Mouse (Mus musculus): ENCODE data around the gene Chd1l.

Gene Chd1l

DNA sequence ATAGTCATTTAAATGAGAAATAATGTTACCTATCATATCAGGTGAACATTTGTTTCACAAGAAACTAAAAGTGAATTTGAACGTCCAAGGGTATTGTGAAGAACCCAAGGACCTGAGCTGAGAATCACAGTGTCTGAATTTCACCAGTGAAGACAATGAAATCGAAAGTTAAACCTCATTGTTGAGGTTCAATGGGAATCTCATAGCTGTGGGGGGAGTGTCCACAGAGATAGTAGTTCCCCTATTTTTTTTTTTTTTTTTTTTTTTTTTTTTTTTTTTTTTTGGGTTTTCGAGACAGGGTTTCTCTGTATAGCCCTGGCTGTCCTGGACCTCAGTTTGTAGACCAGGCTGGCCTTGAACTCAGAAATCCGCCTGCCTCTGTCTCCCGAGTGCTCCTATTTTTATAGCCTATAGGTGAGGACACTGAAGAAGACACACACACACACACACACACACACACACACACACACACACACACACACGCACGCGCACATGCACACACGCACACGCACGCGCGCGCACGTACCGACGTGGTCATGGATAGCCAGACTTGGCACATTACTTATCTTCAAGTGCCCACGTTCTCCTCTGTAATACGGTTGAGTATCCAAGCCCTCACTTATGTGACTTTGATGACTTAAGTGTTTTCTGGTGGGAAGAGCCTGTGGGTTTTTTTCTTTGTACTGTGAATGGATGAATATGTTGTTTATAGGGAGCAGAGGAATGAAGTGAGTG lies 7.3 kb upstream of the Chd1l start:
- no peak for DNase-seq (ENCODE audit: low spot score in 2 of 2)

DNA sequence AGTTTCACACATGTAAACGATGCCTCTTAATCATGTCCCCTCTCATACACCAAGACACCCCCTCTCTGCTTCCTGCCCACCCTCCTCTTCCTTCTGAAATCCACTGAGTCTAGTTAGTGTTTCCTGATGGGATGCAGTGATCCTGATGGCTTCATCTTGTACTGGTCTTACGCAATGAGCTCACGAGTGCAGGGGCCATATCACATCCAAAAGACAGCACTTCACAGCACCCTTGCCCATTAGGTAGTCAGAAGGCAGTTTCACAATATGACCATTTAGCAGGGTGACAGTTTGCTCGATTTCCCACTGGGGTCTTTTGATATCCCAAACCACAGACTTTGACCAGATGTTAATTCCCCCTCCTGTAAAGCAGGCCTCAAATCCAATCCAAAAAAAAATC lies 5.9 kb upstream of the Chd1l start:
- no peak for DNase-seq (ENCODE audit: low spot score in 2 of 2)

DNA sequence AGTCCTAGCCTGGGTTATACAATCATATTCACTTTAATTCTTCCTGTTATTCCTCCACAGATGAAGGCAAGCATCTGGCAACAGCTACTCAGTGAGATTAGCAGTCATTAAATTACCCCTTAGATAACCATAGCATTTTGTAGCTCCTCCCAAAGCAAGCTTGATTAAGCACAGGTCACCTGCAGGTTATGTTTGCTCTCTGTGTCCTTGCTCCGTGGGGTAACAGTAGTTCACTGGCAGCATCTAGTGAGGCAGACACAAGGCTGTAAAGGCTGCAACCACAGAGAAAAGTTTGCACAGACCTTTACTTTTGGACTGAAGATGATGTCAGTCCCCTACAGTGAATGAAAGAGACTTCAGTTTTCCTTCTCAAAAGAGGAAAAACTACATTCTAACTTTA lies 5.2 kb upstream of the Chd1l start:
- DNase-seq (ENCODE audit: low spot score in 2 of 2): no peak

DNA sequence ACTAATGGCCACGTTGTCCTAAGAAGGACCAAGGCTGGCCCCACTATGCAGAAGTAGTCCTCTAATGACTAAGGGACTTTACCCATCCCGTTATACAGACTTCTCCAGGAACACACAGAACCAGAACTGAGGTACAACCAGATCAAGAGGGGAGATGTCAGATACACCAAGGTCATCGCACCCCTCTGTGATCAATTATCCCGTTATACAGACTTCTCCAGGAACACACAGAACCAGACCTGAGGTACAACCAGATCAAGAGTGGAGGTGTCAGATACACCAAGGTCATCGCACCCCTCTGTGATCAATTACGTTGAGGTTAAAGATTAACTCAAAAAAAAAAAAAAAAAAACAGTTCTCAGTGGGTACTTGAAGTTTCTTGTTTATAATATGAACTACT lies 1.0 kb upstream of the Chd1l start:
- no peak for DNase-seq (ENCODE audit: low spot score in 2 of 2)

DNA sequence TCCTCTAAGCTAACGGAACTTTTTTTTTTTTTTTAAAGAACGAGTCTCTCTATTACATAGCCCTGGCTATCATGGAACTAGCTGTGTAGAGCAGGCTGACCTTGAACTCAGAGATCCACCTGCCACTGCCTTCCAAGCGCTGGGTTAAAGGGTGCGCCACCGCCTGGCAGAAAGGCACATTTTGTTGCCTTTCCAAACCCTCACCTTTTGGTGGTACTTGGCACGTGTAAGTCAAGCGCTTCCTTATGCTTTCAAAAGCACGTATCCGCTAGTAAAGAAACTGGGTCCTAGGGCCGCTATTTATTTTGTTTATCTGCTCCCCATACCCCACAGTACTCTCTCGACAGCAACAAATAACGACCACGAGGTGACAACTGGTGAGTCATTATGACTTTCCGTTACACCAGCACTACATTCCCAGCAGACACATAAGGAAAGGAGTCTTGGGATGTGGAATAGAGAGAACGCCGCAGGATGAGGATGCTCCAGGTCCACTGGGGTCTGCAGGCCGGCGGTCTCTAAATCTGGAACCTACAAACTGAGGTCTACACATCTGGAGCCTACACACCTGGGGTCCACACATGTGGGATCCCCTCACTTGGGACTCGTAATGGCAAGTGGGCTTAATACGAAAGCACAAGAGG lies 680 bp downstream of the Chd1l start:
- no peak for DNase-seq (ENCODE audit: low spot score in 2 of 2)

DNA sequence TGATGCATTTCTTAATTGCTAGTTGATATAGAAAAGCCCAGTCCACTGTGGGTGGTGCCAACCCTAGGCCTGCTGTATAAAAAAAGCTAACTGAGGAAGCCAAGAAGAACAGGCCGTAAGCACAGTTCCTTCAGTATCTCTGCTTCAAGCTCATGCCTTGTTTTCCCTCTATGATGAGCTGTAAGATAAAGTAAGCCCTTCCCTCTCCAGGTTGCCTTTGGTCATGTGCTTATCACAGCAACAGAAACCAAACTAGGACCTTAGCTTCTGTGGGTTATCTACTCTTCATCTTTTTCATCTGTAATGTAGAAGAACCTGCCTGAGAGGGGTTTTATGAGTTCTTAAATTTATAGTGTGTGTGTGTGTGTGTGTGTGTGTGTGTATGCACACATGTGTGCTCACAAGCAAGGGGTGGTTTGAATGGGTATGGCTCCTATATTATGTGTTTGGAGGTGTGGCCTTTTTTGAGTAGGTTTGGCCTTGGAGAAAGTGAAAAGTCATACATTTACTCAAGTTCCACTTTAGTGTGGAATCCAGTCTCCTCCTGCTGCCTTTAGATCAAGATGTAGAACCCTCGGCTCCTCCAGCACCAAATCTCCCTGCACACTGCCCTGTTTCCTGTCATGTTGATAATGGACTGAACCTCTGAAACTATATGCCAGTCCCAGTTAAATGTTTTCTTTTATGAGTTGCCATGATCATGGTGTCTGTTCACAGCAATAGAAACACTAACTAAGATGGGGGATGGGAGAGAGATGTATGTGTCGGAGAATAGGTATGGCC lies 9.8 kb downstream of the Chd1l start:
- no peak for DNase-seq (ENCODE audit: low spot score in 2 of 2)

DNA sequence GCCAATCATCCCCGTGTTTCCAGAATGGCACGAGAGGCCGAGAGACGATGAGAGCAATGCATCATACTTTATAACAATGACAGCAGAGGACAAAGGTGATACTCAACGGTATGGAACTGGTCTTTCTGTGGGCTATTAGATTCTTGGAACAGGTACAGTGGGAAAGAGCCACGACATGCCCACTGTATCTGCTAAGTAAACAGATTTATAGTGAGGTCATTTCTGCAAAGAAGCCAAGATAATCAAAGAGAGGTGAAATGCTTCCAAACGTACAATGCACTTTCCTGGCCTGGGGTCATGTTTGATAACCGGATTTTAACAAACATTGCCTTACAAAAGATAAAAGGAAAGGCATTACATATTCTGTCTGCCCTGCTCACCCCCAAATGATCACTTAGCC lies 13.2 kb downstream of the Chd1l start:
- DNase-seq (ENCODE audit: low spot score in 2 of 2): no peak

DNA sequence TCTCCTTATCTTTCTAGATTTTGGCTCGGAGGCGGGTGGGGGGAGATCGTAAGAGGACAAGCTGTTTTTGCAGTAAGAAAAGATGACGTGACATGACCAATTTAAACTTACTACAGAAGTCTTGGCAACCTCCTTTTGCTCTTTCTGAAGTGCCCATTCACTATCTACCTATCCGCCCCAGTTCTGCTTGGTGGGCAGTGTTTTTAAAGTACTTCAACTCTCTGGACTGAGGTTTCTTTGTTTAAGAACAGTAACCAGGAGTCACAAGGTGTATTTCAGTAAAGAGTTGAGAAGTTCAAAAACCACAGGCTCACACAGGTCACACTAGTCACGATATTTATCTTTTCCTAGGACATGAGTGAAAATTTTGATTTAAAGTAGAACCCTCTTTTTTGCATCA lies 14.9 kb downstream of the Chd1l start:
- no peak for DNase-seq (ENCODE audit: low spot score in 2 of 2)

DNA sequence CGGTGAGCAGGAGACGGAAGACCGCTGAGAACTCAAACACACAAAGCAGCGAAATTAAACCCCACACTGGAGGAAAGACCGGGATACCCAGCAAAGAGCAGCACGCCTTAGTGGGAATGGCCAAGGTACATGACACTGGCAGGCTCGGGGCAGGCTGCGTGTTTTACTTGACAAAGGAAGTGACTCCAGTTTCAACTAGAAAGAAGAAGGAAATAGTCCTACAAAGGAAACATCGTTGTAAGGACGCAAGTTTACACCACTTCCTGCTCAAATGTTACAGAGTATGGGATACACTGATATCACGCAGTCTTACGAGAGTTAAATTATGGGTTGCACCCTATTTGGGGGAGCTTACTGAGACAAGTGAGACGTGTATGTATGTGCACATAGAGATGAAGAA lies 15.9 kb downstream of the Chd1l start:
- no peak for DNase-seq (ENCODE audit: low spot score in 2 of 2)

DNA sequence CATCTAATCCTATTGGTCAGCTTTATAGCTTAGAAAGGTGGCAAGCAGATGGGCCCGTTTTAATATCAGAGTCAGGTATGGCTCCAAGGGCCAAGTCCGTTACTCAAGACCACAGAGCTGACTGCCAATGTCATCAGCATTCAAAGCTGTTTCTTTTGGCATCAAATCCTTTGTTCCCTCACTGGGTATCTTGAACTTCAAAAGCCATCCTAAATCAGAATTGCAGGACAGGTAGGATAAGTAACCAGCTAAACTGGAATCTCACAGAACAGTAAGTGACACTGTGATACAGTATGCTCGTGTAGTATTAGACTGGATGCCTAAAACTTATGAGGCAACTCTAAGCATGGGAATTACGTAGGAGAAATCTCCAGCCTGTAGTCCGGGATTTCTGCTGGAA lies 16.9 kb downstream of the Chd1l start:
- no peak for DNase-seq (ENCODE audit: low spot score in 2 of 2)

DNA sequence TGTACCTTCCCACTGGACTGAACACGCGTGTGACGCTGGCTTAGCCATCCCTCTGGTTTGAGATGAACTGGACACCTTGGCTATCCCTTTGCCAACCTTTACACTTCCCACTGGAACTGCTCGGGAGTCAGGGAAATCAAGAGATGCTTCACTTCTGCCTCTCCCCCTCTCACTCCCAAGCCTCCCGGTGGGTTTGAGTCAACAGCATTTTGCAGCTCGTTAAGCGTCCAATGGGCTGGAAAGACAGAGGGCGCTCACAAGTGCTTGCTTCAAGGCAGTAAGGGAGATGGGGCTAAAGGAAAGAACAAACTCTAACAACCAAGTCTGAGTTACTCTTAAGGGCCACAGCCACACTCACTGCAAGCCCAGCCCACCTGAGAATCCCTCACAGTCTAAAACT lies 19.3 kb downstream of the Chd1l start:
- no peak for DNase-seq (ENCODE audit: low spot score in 2 of 2)

DNA sequence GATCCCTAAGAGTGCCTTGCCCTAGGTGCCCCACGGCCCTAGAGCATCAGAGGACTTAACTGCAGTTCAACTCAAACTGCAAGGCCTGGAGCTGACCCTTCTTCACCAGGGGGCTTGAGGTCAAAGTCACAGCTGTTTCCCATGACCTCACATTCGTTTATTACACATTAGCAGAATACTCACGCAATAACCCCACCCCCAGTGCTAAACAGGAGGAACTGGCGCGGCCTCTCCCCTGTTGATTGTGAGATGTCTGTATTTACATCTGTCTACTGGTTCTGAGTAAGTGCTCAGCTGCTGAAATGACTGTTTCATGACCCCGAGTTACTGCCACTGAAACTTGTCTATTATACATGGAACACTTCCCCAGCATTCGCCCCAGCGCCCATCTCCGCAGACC lies 22.3 kb downstream of the Chd1l start:
- no peak for DNase-seq (ENCODE audit: low spot score in 2 of 2)

DNA sequence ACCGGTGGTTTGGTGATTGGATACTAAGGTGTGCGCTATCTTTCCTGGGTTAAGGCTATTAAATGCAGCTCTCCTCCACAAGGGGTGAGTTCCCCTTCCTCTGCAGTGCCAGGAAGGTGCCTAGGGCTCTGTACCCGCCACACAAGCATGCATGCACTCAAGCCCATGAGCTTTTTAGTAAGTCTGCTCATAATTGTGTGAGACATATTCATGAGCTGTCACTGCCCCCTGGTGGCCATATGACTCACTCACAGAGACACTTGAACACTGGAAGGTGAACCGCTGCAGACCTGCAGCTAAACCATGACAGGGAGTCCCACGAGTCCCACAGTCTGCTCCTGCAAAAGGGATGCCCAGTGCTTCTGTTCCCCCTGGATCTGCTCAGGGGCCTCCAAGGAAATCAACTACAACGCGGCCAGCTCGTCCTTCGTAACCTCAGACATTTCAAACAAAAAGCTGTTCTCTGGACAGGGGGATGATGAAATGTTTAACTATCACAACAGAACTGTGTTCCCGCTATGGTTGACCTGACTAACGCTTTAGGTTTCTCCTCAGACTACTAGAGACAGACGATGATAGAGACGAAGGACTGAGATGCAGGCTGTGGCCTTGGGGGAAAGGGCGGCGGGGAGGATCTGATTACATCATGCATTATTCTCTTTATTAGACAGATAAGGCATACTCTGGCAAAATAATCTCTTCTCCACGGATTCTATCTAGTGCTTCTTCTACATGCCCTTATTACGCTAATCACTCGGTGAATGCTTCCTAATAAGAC lies 24.4 kb downstream of the Chd1l start:
- DNase-seq (ENCODE audit: low spot score in 2 of 2): peak; percentile 73 to 86

DNA sequence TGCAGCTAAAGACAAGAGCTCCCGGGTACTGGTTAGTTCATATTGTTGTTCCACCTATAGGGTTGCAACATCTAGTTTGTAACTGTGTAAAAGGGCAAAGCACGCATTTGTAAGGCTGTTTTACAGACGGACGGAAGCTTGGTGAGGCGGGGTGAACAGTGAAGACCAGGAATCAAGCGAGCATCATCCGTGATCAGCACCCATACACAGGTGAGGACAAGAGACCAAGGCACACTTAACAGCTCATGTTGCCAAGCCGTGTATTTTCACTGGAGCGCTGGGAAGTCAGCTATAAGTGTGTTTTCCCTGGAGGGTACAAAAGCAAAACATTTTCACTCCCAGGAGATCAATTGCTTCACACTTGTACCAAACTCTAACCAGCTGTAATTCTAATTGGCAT lies 36.2 kb downstream of the Chd1l start:
- DNase-seq (ENCODE audit: low spot score in 2 of 2): no peak

DNA sequence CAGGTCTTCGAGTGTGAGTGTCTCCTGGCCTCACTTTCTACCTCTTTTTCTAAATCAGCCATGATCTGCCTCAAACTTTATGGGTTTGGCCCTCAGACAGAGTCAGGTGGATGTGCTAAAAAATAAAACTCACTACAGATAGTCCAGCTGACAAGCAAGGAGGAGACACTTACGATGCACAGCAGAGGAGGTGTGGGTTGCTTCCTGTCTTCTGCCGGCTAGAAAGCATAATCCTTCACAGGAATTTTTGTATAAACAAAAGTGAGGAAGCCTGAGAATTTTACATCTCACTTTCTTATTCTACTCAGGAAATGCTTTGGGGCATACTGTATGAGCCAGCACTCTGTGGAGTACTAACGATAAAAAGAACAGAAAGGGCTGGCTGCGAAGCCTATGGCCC lies 45.4 kb downstream of the Chd1l start:
- no peak for DNase-seq (ENCODE audit: low spot score in 2 of 2)

DNA sequence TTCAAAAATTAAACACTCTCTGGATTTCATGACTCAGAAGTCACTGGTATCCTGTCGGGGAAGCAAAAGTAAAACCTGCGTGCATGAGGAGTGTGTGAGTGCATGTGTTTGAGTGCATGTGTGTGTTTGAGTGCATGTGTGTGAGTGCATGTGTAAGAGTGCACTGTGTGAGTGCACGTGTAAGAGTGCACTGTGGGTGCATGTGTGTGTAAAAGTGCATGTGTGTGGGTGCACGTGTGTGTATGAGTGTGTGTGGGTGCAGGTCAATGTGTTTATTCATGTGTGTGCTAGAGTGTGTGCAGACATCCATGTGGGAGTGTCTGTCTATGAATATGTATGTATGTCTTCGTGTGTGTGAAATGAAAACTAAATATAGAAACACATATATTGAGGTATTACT lies 51.4 kb downstream of the Chd1l start:
- no peak for DNase-seq (ENCODE audit: low spot score in 2 of 2)

DNA sequence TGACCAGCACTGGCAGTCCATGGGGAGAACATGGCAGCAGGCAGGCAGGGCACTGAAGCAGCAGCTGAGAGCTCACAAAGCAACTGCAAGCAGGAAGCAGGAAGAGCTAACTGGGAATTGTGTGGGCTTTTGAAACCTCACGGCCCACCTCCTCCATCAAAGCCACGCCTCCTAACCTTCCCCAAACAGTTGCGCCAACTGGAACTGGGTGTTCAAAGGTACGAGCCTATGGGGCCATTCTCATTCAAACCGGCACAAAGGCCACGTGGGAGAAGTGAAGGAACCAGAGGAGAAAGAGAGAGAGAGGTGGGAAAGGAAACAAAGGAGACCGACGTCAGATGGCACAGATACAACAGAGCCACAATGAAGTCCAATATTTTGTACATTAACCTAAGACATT lies 63.8 kb downstream of the Chd1l start:
- DNase-seq (ENCODE audit: low spot score in 2 of 2): no peak

DNA sequence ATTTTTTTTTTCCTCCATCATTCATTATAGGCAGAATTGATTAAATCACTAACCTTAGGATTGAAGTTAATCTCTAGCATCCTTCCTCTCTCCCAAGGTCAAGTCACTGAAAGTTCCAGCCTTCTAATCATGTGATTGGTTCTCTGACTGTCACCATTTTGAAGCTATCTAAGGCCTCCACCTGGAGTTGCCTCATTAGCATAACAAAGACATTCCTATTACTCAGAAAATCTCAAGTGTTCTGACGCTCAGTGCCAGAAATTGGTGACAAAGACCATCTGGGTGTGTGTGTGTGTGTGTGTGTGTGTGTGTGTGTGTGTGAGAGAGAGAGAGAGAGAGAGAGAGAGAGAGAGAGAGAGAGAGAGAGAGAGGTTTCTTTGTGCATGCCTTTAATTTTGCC lies 69.8 kb downstream of the Chd1l start:
- no peak for DNase-seq (ENCODE audit: low spot score in 2 of 2)

DNA sequence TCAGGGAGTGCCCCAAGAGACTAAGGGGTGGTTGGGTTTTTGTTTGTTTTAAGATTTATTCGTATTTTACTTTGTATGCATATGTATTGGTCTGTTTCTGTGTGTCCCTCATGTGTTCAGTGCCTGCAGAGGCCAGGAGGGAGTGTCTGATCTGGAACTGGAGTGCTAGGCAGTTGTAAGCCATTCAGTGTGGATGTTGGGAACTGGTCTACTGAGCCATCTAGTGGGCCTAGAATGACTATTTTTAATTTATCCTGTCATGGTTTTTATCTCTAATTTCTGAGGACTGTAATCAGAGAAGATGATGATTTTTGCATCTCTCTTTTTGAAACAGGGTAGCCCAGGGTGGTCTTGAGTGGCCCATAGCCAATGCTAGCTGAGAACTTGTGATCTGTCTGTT lies 71.4 kb downstream of the Chd1l start:
- no peak for DNase-seq (ENCODE audit: low spot score in 2 of 2)

DNA sequence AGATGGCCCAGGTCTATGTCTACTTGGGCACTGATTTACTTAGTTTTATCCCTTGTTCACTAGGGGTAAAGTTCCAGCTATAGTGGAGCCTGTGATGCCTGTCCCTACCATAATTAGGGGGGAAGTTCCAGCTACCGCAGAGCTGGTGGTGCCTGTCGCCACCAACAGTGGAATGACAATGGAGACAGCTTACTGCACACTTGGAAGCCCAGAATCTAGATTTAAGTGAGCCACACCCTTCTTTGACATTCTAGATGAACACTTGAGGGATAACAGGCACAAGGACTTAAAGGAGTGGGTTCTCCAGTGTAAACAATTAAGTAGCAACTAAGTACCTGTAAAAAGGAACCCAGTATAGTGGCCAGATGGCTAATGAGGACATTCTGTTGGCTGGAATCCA lies 73.0 kb downstream of the Chd1l start:
- DNase-seq (ENCODE audit: low spot score in 2 of 2): no peak

DNA sequence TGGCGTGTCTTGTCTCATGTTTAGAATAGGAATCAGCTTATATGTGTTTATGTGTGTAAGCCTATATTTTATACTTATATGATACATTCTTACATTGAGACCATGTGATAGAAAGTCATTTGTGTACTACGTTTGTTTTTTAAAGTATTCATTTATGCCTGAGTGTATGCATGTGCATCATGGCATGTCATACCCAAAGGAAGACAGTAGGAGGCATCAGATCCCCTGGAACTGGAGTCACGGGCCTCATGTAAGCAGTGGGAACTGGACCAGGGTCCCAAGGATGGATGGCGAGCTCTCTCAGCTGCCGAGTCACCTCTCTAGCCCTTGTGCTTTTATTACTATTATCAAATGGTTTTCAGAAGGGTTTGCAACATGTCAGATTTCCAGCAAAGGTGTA lies 74.3 kb downstream of the Chd1l start:
- no peak for DNase-seq (ENCODE audit: low spot score in 2 of 2)

DNA sequence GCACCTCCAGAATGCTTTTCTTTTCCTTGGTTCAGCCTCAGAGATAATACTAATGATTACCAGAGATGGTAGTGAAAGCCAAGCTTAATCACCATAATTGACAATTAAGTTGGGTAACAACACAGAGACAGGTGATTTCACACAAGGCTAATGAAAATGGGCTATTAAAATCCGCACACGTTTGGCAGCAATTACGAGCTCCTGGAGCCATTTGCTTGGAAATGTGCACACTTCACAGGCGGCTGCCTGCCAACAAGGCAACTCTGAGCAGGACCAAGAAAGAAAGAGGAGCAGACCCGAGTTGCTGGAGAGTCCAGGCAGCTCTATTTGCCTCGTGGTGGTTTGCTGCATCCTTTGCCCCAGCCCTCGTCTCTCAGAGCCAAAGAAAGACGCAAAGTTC lies 84.5 kb downstream of the Chd1l start:
- DNase-seq (ENCODE audit: low spot score in 2 of 2): no peak
